Mouse (Mus musculus) kidney, postnatal 25 days (tissue): Measurements from ENCODE around the gene Sirt4.
"Not testable (repeated sequence)": the region's sequence is repeated elsewhere in the genome, so short reads cannot be mapped to it uniquely, and the experiment has no call there.

Experiments used
- DNase-seq, 2 experiments: peaks; one replicate each; pipeline ENCODE4 v3.0.0; 2021; ENCODE audit warnings: mixed read lengths in 2 of 2

The Sirt4 gene

GRCm38 (mm10) chr5:115483947-115484920, at the start of gene Sirt4:
TSS of gene Sirt4 (minus strand) at chr5:115484725.
- DNase-seq = peak; percentile 86 to 92

- peak; percentile 78 to 91 for DNase-seq
Measured at GRCm38 (mm10) chr5:115531671-115532270, 47.2 kb upstream of the Sirt4 start.

GRCm38 (mm10) chr5:115530447-115530809, 45.9 kb upstream of the Sirt4 start:
- peak; percentile 59 to 80 for DNase-seq

GRCm38 (mm10) chr5:115529742-115530446, 45.4 kb upstream of the Sirt4 start:
- peak; percentile 14 to 71 for DNase-seq

- peak in 1 of 2 experiments; percentile 2 for DNase-seq
Measured at GRCm38 (mm10) chr5:115529364-115529741, 44.8 kb upstream of the Sirt4 start.

GRCm38 (mm10) chr5:115528128-115528527, 43.6 kb upstream of the Sirt4 start:
- peak in 1 of 2 experiments; percentile 3 for DNase-seq

- peak in 1 of 2 experiments; percentile 33 for DNase-seq
Measured at GRCm38 (mm10) chr5:115526456-115527202, 42.1 kb upstream of the Sirt4 start.

GRCm38 (mm10) chr5:115525943-115526342, 41.4 kb upstream of the Sirt4 start:
- DNase-seq = peak; percentile 51 to 76

- peak in 1 of 2 experiments; percentile 53 for DNase-seq
Measured at GRCm38 (mm10) chr5:115525416-115525815, 40.9 kb upstream of the Sirt4 start.

GRCm38 (mm10) chr5:115524471-115524870, 39.9 kb upstream of the Sirt4 start:
- peak in 1 of 2 experiments; percentile 24 for DNase-seq

GRCm38 (mm10) chr5:115523971-115524370, 39.4 kb upstream of the Sirt4 start:
- peak; percentile 69 to 89 for DNase-seq

GRCm38 (mm10) chr5:115522981-115523499, 38.5 kb upstream of the Sirt4 start:
- peak; percentile 60 to 85 for DNase-seq

GRCm38 (mm10) chr5:115522531-115522930, 38.0 kb upstream of the Sirt4 start:
- DNase-seq = peak in 1 of 2 experiments; percentile 34

GRCm38 (mm10) chr5:115521553-115522461, 37.3 kb upstream of the Sirt4 start:
- peak; percentile 74 to 88 for DNase-seq

GRCm38 (mm10) chr5:115520325-115520869, 35.9 kb upstream of the Sirt4 start:
- DNase-seq = peak; percentile 60 to 87

GRCm38 (mm10) chr5:115518214-115518613, 33.7 kb upstream of the Sirt4 start:
- DNase-seq = not testable (repeated sequence)

GRCm38 (mm10) chr5:115517501-115517900, 33.0 kb upstream of the Sirt4 start:
- DNase-seq = peak in 1 of 2 experiments; percentile 62

GRCm38 (mm10) chr5:115516908-115517307, 32.4 kb upstream of the Sirt4 start:
- no peak for DNase-seq

GRCm38 (mm10) chr5:115516081-115516907, 31.8 kb upstream of the Sirt4 start:
- peak; percentile 59 to 84 for DNase-seq
